In the genomic region with DNA sequence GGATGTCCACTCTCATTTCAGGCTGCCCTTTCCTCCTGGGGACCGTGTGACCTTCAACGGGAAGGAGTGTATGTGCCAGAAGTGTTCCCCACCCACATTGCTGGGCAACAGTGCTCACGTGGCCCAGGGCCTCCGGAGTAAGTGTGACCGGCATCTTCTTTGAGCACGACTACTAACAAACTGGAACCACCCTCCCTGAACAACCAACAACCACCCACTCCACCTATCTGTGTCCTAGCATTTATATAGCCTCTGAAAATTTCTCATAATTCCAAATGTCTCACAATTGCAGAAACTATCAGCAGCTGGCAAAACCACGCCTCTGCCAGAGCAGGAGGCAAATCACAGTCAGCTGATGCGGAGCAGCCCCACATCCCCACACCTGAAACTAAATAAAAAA, we compare ENCODE assay signal across 15 mouse cellular contexts. TPM values are rescaled to one million over a fixed set of nuclear protein-coding genes. Genes with fewer than 3 reads are reported as not detected.
A peak's percentile ranks its signal among the peaks of the same experiment; 100 is the strongest.
DNase-seq lines count a peak whose midpoint lies in the region.
"Had no signal": no experiment of that assay in that cellular context is flagged by ENCODE, and none has a peak within 500 bp of the region (broad histone marks: within the 10 kb centered on the region; RNA-seq: fewer than 3 reads in every experiment).

No protein-coding gene starts in this region.

- DNase-seq in adrenal gland, adult (ENCODE audit: inconsistent age in 2 of 2, low spot score in 1 of 2), result peak; percentile 32 to 46
- DNase-seq in adrenal gland, adult 18-20 months (ENCODE audit: low spot score in 2 of 2), result no peak
- peak; percentile 41 to 48 for DNase-seq in frontal cortex, postnatal 36 days (ENCODE audit: low spot score in 2 of 2)
- DNase-seq in frontal cortex, postnatal 14 days (ENCODE audit: low spot score in 2 of 2), result no peak
- peak; percentile 37 to 44 for DNase-seq in right cerebral cortex, postnatal 36 days (ENCODE audit: low spot score in 2 of 2)
- no peak for DNase-seq in right cerebral cortex, postnatal 4 days
- no peak for DNase-seq in cerebellum, adult 9-10 months
- DNase-seq: B cell, adult 2 months; cerebellum, adult 11-12 months; cerebellum, postnatal 10 days; forebrain, postnatal 0 days; gastrocnemius, postnatal 14 days; heart, adult 2 months; heart, postnatal 14 days; kidney, adult 11 months had no signal

RNA-seq across cellular contexts. Expression of a gene that starts 49.3 kb away (rescaled TPM):
- total RNA-seq in adrenal gland, adult 18-20 months (2021), result 1 to 10 TPM; 7.5 to 8.0 TPM

Comparison
In these comparisons a context has a peak if more than half of its experiments do, and no peak if none do; other contexts are left out.
1. DNase-seq: peak in adrenal gland, adult (2 of 2), frontal cortex, postnatal 36 days (2 of 2) and right cerebral cortex, postnatal 36 days (2 of 2); none in adrenal gland, adult 18-20 months (0 of 2), frontal cortex, postnatal 14 days (0 of 2), right cerebral cortex, postnatal 4 days (single experiment) and cerebellum, adult 9-10 months (single experiment).